Mouse (Mus musculus) cerebellum, adult 9-10 months (tissue): ENCODE results near the gene Pou3f3.

Source experiments
- DNase-seq: peaks from one replicate; pipeline ENCODE4 v3.0.0; 2022

Gene Pou3f3

DNA sequence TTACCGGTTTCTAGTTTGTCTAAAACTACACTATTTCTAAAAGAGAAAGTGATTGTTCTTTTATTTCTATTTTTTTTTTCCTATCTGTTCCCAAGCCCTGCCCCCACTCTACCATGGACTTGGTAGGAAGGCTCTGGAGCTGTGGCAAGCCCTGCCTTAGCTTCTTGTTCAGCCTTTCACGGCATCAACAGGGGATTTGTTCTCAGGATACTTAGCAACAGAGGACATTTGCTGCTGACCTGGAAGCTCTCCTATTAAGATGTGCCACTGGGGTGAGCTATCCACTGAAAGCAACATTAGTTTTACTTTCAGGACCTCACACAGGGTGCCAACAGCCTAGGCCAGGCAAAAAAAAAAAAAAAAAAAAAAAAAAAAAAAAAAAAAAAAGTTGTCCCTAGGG lies 15.4 kb downstream of the Pou3f3 start:
- DNase-seq, result no peak

DNA sequence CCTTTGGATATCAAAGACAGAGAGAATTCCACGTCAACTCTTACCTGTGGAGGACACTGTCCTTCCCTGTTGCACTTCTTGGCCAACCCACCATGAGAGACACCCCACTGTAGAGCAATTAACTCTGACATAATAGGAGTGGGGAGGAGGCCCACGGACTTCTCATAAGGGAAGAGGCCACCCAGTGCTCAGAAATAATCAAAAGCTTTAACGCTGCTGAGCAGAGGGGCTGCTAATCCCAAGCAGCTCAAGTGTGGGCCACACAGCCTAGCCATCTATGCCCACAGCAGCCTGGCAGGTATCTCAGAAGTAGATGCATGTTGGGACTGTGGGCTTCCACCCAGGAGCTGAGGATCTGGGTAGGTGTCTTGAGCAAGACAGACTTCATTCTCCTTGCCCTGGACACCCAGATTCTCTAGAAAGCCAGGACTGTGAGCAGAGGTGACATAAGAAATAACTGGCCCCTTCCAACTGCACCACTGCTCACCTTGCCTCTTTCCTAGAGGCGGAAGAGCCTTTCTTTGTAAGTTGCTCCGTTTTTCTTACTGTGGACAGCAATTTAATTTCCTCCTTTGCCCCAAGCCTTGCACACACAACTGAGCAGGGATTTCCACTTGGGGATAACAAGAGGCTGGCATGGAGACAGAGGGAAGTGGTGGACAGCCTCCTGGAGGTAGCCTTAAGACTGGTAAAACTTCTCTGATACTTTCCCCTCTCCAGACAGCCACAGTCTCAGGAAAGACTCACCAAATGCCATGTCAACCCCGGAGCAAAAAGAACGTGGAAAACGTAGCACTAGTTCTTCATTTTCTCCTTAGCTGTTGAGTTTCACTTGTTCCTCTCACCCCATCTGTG lies 16.1 kb downstream of the Pou3f3 start:
- no peak for DNase-seq

DNA sequence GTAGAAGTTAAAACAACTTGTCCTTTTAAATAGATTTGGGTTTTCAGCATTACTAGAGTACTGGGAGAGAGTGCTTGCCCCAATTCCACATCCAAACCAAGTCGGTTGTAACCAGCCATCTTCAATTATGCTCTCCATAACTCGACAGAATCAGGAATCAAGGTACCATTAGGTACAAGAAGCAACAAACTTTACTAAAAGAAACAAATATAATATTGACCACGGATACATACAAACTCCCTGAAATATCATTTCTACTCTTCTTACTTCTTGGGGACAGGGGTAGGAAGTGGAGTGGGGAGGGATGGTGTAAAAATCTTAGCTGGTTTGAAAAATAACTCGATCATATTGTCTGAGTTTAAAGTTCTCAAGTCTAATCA lies 16.7 kb downstream of the Pou3f3 start:
- DNase-seq, result no peak

DNA sequence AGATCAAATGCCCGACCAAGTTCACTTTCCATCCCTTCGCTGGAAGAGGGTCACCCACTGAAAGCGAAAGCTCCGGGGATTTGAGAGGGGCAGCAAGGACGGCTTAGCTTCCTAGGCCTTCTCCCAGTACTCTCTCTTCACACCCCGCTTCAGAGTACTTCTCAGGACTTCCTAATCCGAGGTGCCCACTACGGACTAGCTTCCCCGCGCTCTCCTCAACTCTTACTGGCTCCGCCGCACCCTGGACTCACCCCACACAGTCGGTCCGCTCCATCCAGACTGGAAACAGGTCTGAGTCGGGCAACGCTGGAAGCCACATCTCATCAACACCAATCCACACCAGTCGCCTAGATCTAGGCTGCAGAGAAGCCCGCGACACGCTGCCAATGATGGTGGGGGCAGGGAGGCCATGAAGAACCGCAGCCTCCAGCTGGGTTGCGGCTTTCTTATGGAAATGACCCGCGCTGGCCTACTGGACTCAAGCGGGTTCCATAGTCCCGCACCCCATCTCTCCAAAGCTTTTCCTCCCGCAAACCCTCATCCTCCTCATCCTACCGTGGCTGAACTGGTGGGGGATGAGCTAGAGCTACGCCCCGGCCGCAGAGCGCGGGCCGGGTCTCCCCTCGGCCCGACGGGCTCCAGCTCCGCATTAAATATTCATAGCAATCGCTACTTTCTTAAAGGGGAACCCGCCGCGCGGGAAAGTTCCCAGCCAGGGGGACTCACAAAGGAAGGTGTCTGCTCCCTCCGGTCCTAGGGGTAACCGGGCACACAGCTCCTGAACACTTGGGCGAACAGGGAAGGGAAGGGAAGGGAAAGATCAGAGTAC lies 17.8 kb downstream of the Pou3f3 start:
- no peak for DNase-seq

DNA sequence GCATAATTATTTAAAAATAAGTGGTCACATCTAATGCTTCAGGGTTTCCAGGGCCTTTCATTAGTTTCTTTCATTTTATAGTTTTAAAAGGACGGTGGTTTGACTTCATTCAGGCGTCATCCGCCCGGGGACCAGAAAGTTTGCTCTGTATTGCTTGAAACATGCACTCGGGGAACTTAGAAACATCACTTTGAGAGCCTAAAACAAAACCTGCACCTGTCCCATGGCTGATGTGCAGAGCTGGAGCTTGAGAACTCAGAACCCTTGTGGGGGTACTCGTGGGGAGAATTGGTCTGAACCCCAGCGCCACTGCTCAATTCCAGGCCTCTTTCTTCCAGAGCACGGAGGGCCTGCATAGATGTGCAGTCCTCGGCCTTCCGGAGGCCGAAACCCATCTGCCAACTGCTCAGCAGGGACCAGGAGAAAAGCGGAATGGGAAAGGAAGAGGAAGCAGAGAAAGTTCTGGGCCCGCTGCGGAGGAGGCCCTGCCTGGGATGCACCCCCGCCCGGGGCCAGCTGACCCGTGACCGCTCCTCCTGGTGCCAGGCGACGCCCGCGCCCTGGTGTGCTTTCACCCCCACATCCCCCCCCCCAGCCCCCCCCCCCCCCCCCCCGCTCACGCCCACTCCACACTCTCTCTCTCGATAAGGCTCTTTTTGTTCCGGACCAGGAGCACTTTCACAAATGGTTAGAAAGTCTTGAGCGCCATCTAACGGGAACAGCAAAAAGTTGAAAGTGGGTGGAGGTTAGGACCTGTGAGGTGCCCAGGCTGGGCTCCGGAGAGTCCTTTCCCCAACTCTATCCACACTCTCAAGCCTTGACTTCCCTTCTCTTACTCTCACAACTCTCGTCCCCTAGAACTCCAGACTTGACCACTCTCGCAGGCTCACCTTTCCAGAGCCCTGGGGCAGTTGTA lies 18.7 kb downstream of the Pou3f3 start:
- DNase-seq, result peak; percentile 58

DNA sequence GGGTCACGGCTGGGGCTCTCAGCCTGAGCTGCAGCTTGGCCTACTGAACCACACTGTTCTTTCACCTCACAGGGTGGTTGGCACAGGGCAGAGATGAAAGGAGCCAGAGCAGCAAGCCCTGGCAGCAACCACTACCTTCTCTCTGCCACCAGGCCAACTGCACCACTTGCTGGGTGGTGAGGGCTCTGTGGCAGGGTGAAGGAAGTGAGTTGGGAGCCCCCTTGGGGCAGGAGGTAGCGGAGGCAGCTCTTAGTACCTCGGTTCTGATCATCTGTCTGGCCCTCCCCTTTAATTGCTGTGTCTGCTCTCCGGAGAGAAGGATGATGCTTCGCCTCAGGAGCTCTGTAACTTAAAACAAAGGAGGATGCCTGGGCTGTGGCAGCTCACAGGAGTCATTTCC lies 23.0 kb downstream of the Pou3f3 start:
- DNase-seq, result no peak

DNA sequence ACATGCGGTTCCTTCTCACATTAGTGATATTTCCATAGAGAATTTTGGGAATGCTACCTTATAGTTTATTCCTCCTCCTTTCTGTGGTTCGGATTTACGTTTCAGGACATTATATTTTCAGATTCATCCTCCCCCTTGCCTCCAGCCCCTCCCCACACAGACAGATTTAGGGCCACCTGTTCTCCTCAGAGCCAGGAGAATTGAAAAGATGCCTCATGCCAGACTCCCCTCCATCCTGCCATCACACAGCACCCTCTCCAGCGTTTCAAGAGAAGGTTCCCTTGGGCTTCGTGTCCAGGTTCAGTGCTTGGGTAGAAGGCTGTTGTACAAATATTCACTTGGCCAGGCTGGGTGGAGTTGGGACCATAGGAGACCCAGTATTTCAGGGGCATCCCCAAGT lies 25.8 kb downstream of the Pou3f3 start:
- no peak for DNase-seq

DNA sequence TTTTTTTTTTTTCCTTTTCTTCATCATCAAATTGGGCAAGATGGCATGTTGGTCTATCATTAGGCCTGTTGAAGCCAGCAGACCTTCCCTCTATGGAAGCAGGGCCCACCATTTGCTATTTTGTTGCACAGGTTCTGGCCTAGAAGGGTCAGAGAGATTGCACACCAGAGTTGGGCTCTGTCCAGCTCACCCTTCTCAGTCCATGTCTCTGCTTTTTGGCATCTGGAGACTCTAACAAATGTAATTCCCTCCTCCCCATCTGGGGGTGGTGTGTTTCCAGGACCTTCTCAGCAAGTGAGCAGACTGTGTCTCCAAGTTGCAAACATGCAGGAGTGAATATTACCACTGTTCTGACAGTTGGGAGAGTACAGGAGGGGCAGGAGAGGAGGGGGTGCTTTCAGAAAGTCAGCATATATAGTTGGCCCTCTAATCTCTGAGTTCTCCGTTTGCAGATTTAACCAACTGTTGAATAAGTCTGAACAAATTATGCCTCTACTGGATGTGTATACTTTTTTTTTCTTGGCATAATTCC lies 28.3 kb downstream of the Pou3f3 start:
- no peak for DNase-seq

DNA sequence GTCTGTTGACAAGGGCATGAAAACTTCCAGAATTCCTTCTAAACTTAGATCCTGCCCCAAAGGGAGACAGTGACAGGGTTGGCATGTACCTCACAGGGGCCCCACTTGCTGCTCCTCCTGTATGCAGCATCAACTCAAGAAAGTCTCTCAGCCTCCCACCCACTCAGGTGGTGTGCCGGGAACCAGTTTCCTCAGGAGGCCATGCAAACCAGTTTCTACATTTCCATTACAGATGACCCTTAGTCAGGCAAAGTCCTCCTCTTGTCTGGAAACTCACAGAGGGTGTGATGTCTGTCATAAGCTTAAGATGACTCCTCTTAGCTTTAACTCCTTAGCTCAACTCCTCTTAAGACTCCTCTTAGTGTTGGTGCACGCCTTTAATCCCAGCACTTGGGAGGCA lies 29.3 kb downstream of the Pou3f3 start:
- DNase-seq, result no peak

DNA sequence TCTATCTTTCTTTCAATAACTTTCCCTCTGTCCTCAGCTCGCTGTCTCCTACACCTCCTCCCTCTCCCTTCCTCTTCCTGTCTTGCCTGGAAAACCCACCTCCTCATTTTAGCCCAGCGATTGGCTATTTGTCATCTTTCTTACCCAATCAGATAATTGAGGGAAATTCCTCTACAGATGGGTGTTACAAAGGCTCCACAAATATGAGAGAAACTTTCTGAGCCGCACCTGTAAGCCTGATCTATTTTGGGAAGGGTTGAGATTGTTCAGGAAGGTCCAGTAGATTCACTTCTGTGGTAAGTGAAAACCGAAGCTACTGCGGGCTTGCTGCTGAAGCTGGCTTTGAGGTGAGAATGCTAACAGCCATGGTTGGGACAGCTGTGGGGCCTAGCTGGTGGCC lies 31.6 kb downstream of the Pou3f3 start:
- DNase-seq, result no peak

DNA sequence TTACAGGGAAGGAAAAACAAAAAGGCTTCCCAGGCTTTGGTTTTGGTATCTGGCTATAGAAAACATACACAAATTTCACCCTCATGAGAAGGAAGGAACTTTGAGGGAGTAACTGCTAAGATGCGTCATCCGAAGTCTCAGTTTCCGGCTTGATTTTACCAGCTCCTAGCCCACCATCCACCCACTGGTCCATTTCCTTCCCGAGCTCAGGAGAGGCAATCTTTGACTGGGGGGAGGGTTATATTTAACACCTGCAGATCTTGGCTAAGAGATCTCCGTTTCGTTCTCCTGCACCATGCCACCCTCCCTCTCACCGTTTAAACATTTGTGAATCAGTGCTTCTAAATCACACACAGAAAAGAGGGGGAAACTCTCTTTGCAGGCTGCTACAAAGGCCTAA lies 32.1 kb downstream of the Pou3f3 start:
- DNase-seq, result no peak

DNA sequence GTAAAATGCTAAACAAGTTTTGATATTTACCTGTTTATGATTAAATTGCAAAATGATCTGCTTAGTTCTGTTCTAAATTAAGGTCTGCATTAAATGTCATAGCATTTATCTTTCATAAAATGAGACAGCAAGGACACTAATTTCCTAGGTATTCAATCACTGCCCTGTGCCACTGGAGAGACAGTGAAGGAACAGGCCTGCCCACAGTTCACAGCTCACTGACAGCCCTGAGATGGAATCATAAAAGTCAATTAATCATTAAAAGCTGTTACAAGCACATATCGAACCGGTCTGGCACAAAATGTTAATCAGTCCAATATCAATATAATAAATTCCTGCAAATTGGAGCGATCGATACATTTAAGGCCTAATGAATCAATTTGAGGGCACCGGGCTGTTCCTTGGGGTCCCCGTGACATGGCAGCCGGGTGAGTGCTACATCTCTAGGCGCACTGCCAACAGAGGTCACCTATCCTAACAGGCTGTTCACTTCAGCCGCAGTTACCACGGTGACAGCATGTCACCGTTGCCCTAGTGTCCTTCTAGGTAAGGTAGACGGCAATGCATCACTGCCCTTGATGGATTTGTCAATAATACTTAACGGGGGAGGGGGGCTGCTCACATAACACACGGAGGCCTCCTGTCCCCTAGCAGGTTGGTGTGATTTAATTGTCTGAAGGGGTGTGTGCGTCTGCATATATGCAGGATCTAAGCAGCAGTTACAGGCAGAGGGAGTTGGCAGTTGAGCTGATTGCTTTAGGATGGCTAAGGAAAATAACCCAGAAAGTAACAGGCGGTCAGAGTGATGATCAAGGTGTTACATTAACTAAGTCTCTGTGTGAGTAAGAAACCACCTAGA lies 46.0 kb downstream of the Pou3f3 start:
- no peak for DNase-seq

DNA sequence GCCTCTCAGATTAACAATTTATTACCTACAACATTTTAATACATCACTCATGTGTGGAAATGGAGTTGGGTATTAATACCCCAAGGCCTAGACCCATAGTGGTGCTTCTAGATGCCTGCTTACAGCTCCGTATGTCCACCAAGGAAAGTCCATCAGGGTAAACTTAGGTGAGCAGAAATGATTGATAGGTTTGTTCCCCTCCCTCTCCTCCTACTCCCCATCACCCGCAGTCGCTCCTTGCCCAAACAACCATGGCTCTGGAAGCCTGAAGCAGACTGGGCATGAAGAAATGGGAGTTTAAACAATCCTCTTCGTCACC lies 46.6 kb downstream of the Pou3f3 start:
- DNase-seq, result no peak

DNA sequence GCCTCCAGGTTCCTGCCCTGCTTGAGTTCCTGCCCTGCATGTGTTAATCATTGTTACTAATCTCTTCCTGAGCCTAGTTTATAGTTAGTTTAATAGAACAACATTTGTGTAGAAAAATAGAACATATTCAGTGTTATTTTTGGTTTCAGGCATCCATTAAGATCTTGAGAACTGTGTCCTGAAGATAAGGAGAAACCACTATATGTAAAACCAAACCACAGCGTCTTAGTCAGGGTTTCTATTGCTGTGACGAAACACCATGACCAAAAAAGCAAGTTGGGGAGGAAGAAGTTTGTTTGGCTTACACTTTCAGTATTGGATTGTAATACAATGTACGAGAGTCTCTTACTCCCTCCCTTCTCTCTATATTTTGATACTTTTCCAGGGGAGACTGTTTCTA lies 49.5 kb downstream of the Pou3f3 start:
- no peak for DNase-seq

DNA sequence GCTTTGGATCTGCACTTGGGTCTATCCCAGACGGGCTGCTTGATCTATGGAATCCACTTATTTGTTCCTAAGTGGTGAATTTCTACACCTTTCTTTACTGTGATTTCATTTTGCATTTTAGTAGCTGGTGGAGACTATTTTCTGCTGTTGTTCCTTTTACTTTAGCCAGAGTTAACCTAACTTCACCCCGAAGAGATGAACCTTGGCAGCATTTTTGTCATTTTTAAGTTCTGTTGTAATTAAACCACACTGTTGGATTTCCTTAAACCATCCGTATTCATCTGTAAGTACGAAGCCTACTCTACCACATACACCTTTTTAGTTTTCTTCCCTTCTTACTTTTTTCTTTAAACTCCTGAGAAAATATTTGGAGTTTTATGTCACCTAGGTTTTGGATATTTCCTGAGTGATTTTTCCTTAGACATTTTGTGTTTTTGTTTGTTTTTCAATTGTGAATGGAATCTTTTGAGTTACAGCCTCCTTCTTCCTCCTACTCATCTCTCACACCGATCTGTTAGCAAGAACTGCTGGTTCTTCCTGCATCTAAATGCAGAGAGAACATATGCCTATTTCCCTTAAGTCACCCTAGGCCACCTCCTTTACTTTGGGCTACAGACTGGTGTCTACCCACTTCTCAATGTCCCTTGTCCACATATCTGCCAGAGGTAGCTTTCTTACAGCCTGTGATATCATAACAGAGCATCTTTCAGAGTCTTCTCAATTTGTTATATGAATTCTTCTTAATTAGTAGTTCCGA lies 54.1 kb downstream of the Pou3f3 start:
- no peak for DNase-seq
